Mouse (Mus musculus) heart, embryonic 16.5 days (tissue): ENCODE results near the gene C3. TPM values are rescaled to one million over a fixed set of nuclear protein-coding genes. Genes with fewer than 3 reads are reported as not detected.

Experiments used
- ATAC-seq: fragments of 200-750 bp; cut with Nextera tagmentation; replicated peaks from 2 replicates; pipeline ENCODE4 v1.8.0; 2017; ENCODE audit warnings: moderate number of reproducible peaks; ENCODE audit not compliant: insufficient read depth, low FRiP score; ENCODE audit errors: extremely low read depth
- H3K27ac ChIP-seq: fragments of 300-500 bp; sonication (generic); 2 replicates; pipeline ENCODE4 v1.5.1; 2014; ENCODE audit warnings: mild to moderate bottlenecking, low read length, control low read depth, moderate library complexity
- H3K27me3 ChIP-seq: fragments of 300-500 bp; sonication (generic); 2 replicates; pipeline ENCODE4 v1.6.1; 2014; ENCODE audit warnings: low read length, mixed read lengths; ENCODE audit not compliant: control insufficient read depth, insufficient read depth
- H3K36me3 ChIP-seq: fragments of 300-500 bp; sonication (generic); 2 replicates; pipeline ENCODE4 v1.6.1; 2014; ENCODE audit not compliant: control insufficient read depth, insufficient read depth
- H3K4me1 ChIP-seq: fragments of 300-500 bp; sonication (generic); 2 replicates; pipeline ENCODE4 v1.6.1; 2014; ENCODE audit warnings: low read length, mixed read lengths; ENCODE audit not compliant: control insufficient read depth, insufficient read depth
- H3K4me2 ChIP-seq: fragments of 300-500 bp; sonication (generic); 2 replicates; pipeline ENCODE4 v1.6.1; 2014; ENCODE audit warnings: low read depth, mild to moderate bottlenecking, control low read depth, low read length
- H3K4me3 ChIP-seq: fragments of 300-500 bp; sonication (generic); 2 replicates; pipeline ENCODE4 v1.5.1; 2014; ENCODE audit warnings: mild to moderate bottlenecking, control low read depth, low read length
- H3K9ac ChIP-seq: fragments of 300-500 bp; sonication (generic); 2 replicates; pipeline ENCODE4 v1.6.1; 2014; ENCODE audit warnings: low read length, control low read depth
- H3K9me3 ChIP-seq: fragments of 300-500 bp; sonication (generic); replicated peaks from 2 replicates; pipeline ENCODE4 v1.6.1; 2016; ENCODE audit warnings: low read length; ENCODE audit not compliant: control insufficient read depth
- whole genome bisulfite sequencing: fragments of 180-500 bp; shearing (Covaris S2); extraction: QIAGEN DNeasy Blood & Tissue Kit; methylation state at CpG from one replicate; pipeline ENCODE4 v1.1.7; 2014; 5-methylcytosine and 5-hydroxymethylcytosine counted together
- polyA plus RNA-seq: library from polyadenylated mRNA; unstranded; fragments of >200 nt; fragmentation: Nextera tagmentation; extraction: Ambion mirVana; gene quantifications from 2 replicates; pipeline ENCODE4 v1.2.1, GENCODE M21; 2015

Gene C3
- polyA plus RNA-seq, 1 experiment from 2014 or later = 6.3 TPM

DNA sequence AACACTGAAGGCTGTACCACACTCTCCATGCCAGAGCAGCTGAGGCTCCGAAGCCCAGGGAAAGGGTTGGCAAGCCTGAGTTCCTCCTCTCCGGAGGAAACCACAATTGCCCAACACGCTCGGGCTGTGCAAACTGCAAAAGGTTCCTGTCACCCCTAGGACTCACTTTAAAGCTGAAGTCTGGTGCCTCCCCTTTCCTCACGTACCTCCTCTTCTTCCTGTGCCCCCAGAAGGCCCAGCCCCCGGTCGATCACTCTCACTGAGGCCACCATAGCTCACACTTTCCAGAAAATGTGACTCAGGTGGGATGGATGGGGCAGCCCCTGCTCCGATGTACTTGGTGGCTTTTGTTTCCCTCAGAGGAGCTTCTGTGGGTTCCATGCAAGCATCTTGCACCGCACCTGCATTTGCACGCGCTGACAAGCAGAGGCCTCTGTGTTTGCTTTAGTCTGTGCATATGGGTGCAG lies 33.9 kb downstream of the C3 start, which contains the start of gene Tnfsf14:
Gene Tnfsf14, minus strand, starts transcription at position 137 of the 467 bp plus-strand sequence.
- no peak within 1 kb of the TSS; the same call in 1 of the 2 replicates for H3K4me3 ChIP-seq
- H3K27me3 ChIP-seq = no peaks in the 10 kb centered on the region
- H3K9ac ChIP-seq = no peak within 1 kb of the TSS
- H3K4me2 ChIP-seq = 0 out of 2 replicates have a peak within 1 kb of the TSS, but pooled peaks have one; percentile 5
- H3K9me3 ChIP-seq = no peaks in the 10 kb centered on the region
- ATAC-seq = peak; percentile 54
- no peaks in the 10 kb centered on the region for H3K36me3 ChIP-seq
- 65% methylated on average over 11 of the region's 11 CpGs for whole genome bisulfite sequencing
- H3K27ac ChIP-seq = peak within 1 kb of the TSS; percentile 12; the same call in 1 of the 2 replicates
- no peaks in the 10 kb centered on the region for H3K4me1 ChIP-seq

DNA sequence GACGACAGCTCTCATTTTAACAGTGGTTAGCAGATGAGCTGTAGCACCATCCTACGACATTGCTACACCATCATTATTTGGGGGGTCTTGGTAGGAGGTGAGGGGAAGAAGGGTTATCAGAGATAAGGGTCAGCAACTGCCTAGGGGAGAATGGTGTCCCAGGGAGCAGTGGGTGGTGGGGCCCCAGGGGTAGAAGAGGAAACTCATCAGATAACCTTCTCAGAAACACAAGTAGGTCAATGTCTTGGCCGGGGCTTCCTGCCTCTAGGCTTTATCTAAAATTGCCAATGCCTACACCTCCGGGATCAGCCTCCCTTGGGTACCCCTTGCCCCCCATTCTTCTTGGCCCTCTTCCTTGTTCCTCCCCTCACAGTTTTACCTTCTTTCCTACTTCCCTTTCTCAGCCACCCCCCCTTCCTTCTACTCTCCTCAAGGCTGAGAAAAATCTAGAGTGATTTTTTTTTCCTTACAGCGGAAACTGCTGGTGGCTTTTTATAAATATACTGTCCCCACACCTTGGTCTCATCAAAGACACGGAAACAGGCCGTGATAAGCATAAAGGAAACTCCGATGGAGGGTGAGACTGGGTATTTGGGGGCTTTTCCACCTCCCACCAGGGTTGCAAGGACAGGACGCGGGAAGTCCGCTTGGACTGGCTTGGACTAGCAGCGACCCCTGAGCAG lies 39.3 kb downstream of the C3 start:
- H3K4me1 ChIP-seq = no peaks in the 10 kb centered on the region
- WGBS = 57% methylated on average over 12 of the region's 12 CpGs
- no peaks in the 10 kb centered on the region for H3K36me3 ChIP-seq
- H3K4me3 ChIP-seq = no peak overlapping the region
- ATAC-seq = no peak
- no peak overlapping the region for H3K9ac ChIP-seq
- H3K4me2 ChIP-seq = no peak overlapping the region
- no peaks in the 10 kb centered on the region for H3K27me3 ChIP-seq
- no peak overlapping the region for H3K27ac ChIP-seq
- no peaks in the 10 kb centered on the region for H3K9me3 ChIP-seq

DNA sequence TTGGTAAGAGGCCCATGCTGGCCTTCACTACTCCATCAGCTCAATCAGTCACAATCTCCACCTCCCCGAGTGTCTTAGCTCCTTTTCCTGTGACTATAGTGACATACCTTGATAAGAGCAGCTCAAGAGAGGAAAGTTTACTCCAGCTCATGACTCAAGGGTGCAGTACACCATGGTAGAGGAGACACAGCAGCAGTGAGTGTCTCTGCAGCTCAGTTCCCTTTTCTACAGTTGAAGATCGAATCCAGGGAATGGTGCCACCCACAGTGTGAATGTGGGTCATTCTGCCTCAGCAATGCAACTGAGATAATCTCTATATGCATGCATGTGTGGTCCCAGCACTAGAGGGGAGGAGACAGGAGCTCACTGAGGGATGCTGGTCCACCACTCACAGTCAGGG lies 42.3 kb downstream of the C3 start:
- WGBS = 53% methylated on average over 2 of the region's 2 CpGs
- H3K4me1 ChIP-seq = no peaks in the 10 kb centered on the region
- H3K36me3 ChIP-seq = no peaks in the 10 kb centered on the region
- no peak overlapping the region for H3K27ac ChIP-seq
- no peak for ATAC-seq
- no peak overlapping the region for H3K9ac ChIP-seq
- H3K9me3 ChIP-seq = no peaks in the 10 kb centered on the region
- H3K4me2 ChIP-seq = no peak overlapping the region
- H3K4me3 ChIP-seq = no peak overlapping the region
- H3K27me3 ChIP-seq = no peaks in the 10 kb centered on the region

DNA sequence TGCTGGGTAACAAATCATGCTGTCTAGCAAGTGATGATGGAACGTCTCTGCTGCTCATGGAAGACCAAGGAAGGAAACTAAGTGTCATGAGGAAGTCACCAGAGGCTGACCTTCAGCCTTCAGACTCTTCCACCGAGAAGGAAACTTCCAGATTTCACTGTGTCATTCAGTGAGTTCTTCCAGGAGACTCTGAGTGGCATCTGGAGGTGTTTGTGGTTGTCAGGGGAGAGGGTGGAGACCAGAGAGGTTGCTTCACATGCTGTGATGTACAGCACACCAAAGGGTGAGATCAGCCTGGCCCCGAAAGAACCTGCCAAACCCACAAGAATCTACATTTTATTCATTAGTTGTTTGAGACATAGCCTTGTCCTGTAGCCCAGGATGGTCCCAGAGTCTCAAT lies 45.1 kb downstream of the C3 start:
- 59% methylated on average over 3 of the region's 3 CpGs for WGBS
- no peaks in the 10 kb centered on the region for H3K36me3 ChIP-seq
- no peaks in the 10 kb centered on the region for H3K9me3 ChIP-seq
- no peak overlapping the region for H3K4me2 ChIP-seq
- no peaks in the 10 kb centered on the region for H3K27me3 ChIP-seq
- H3K27ac ChIP-seq = no peak overlapping the region
- H3K9ac ChIP-seq = no peak overlapping the region
- no peak overlapping the region for H3K4me3 ChIP-seq
- no peaks in the 10 kb centered on the region for H3K4me1 ChIP-seq
- no peak for ATAC-seq

DNA sequence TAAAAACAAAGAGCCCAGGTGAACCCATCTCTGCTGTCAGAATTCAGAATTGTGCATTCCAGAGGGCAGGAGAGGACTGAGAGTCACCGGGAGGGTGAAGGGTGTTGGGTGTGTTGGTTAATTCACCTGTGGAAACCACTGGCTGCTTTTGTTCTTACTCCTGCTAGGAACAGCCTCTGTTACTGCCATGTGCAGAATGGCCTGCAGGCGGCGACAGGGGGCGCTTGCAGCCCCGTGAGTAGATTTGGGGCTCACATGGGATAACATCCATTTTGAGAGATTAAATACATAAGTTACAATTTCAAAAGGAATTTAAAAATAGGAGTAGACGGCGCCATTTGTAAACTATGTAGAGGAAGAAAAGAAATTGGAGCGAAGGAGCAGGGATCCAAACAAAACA lies 47.6 kb downstream of the C3 start:
- no peak for ATAC-seq
- Histone ChIP-seq H3K9ac (no peak overlapping the region), H3K9me3 (no peaks in the 10 kb centered on the region), H3K4me2 (no peak overlapping the region), H3K36me3 (no peaks in the 10 kb centered on the region), H3K27me3 (no peaks in the 10 kb centered on the region), H3K27ac (no peak overlapping the region), H3K4me1 (no peaks in the 10 kb centered on the region), H3K4me3 (no peak overlapping the region)
- 31% methylated on average over 8 of the region's 8 CpGs for WGBS

DNA sequence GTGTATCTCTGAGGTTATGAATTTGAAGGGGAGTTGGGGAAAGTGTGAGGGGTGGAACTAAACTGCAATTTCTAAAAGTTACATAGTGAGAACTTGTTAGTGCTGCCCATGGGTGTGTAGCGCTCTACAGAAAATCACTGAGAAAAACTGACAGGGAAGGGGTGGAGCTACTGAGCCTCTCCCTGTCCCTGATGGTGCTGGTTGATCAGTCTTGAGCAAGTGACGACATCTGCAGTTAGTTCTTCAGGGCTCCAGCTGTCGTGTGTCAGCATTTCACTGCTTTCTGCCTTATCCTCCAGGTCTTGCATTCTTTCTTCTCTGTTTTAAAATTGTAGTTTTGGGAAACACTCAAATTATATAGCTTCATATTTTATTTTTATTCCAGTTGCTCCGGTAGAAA lies 54.6 kb downstream of the C3 start:
- H3K36me3 ChIP-seq = no peaks in the 10 kb centered on the region
- H3K27ac ChIP-seq = no peak overlapping the region
- H3K4me1 ChIP-seq = peaks cover 2% of the 10 kb centered on the region; the same call in 1 of the 2 replicates
- no peaks in the 10 kb centered on the region for H3K27me3 ChIP-seq
- no peak overlapping the region for H3K4me3 ChIP-seq
- no peak overlapping the region for H3K9ac ChIP-seq
- H3K4me2 ChIP-seq = no peak overlapping the region
- 0 out of 2 replicates have a peak, but pooled peaks cover 2% of the 10 kb centered on the region for H3K9me3 ChIP-seq
- 42% methylated on average over 4 of the region's 4 CpGs for WGBS
- no peak for ATAC-seq

DNA sequence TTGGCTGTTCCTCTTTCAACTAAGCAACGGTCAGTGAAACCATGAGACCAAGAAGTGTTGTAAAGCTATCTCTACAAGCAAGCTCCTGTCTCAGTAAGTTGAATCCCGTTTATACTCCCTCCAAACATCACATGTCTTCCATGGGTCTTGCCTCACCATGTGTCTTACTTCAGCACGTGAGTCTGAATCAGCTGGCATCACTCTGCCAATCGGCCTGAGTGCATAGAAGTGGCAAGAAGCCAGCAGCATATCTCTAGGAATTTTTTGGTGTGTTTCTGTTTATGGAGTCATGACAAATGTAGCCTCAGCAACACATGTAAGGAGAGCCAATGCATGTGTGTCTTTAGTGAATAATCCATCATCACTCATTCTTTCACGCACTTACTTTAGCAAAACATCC lies 55.6 kb downstream of the C3 start:
- peaks cover 2% of the 10 kb centered on the region; the same call in 1 of the 2 replicates for H3K4me1 ChIP-seq
- no peak overlapping the region for H3K9ac ChIP-seq
- WGBS = 50% methylated on average over 5 of the region's 5 CpGs
- H3K27me3 ChIP-seq = no peaks in the 10 kb centered on the region
- no peak for ATAC-seq
- no peaks in the 10 kb centered on the region for H3K36me3 ChIP-seq
- H3K27ac ChIP-seq = no peak overlapping the region
- no peak overlapping the region for H3K4me2 ChIP-seq
- no peak overlapping the region for H3K4me3 ChIP-seq
- 0 out of 2 replicates have a peak, but pooled peaks cover 2% of the 10 kb centered on the region for H3K9me3 ChIP-seq

DNA sequence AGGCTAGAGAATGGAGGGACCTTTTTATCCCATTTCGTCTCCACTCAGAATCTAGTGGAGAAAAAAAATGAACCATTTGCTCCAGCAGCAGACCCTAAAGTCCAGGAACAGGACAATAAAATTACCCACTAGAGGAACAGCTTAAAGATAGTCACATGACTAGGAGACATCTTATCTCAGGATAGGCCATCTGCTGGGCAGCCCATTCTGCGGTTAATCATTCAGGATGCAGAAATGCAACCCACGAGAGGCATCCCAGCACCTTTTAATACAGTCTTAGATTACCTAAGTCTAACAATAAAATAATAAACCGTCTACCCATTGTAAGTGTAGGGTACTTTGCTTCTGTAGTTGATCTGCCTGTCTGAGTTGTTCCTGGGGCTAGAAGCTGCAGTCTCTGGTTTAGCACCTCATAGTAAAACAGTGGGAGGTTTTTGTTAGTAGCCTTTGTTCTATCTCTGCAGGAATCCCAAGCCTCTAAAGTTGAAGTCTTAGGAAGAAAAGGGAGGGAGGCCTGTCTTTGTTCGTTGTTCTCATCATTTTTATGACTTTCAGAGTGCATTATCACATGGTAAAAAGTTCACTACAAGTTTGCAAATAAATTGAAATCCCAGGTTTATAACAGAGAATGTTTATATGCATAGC lies 57.2 kb downstream of the C3 start:
- Histone ChIP-seq H3K9me3 (0 out of 2 replicates have a peak, but pooled peaks cover 2% of the 10 kb centered on the region), H3K27ac (no peak overlapping the region), H3K27me3 (peaks cover 3% of the 10 kb centered on the region; the same call in 1 of the 2 replicates), H3K4me3 (no peak overlapping the region), H3K4me2 (no peak overlapping the region), H3K9ac (no peak overlapping the region), H3K4me1 (peaks cover 2% of the 10 kb centered on the region; the same call in 1 of the 2 replicates), H3K36me3 (no peaks in the 10 kb centered on the region)
- ATAC-seq = no peak
- 50% methylated on average over 5 of the region's 5 CpGs for WGBS
